Mouse (Mus musculus): ENCODE measurements at regions not wholly inside any gene's neighbourhood (a gene's known extent, or its start where the extent isn't known, plus 50 kb on each side); places are given as distances from the start of the nearest gene placed in this dataset.

DNA sequence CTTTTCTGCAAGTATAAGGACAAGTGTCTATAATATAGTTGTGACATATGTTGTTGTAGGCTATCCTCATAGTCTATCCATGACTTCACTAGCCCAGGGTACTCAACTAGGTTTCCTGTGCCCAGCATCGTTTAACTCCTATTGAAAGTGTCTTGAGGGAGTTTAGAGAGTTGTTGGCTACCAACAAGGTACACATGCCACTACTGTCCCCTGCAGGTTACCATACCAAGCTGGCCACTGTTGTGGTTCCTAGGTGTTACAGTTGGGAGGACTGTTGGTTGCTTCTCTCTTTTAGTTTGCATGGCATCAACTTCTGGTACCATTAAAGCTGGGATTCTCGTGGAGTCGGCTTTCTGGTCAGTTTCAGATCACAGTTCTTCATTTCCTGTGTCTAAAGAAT lies 990.7 kb downstream of the Pdha2 start:
- no peaks in the 10 kb centered on the region for H3K27me3 ChIP-seq (replicated peaks)
- no peak overlapping the region for H3K9ac ChIP-seq (ENCODE audit: insufficient read depth, low read depth)
- H3K4me1 ChIP-seq (ENCODE audit: control insufficient read depth in 1 of 2, insufficient read depth in 2 of 2), result peaks cover 0 to 3% of the 10 kb centered on the region in 2 experiments; a peak in 2 of 4 replicates
- no peaks in the 10 kb centered on the region for H3K79me2 ChIP-seq (replicated peaks; ENCODE audit: control insufficient read depth, extremely low read depth, insufficient read depth, poor library complexity, severe bottlenecking)
- dilution Hi-C loops (cut with MboI; ENCODE audit: extremely low pct_ligation_motif_present, extremely low pct_unique_long_range_greater_than_20kb, low sequenced_read_pairs), result no loop called here
- no peak for TF ChIP-seq E2F4 (IDR thresholded peaks at IDR 0.05; ENCODE audit: insufficient replicate concordance, low read depth, low read length)
- no peak for TF ChIP-seq ZKSCAN1 (IDR thresholded peaks at IDR 0.05; ENCODE audit: borderline replicate concordance, low read depth, low read length)
- TF ChIP-seq ETS1 (conservative IDR thresholded peaks at IDR 0.05; ENCODE audit: low read depth, low read length), result no peak
- 0 out of 2 replicates have a peak, but pooled peaks have one; percentile 36 for TF ChIP-seq ZC3H11A (IDR thresholded peaks at IDR 0.05; ENCODE audit: low read depth, low read length)
- TF ChIP-seq RAD21 (IDR thresholded peaks at IDR 0.05; ENCODE audit: low read depth, low read length), result peak; percentile 74
- TF ChIP-seq CTCF (conservative IDR thresholded peaks at IDR 0.05 in 1 of 2, IDR thresholded peaks at IDR 0.05 in 1 of 2; ENCODE audit: low read depth in 2 of 2, low read length in 2 of 2), result peak; percentile 10 to 68; a peak in 2 of 4 replicates
- peak; percentile 77 for TF ChIP-seq SMC3 (IDR thresholded peaks at IDR 0.05; ENCODE audit: low read depth, low read length)
- H3K36me3 ChIP-seq (replicated peaks in 1 of 2; ENCODE audit: control insufficient read depth in 1 of 2, insufficient read depth in 1 of 2, low read length in 1 of 2), result no peaks in the 10 kb centered on the region
- no peak overlapping the region for H3K27ac ChIP-seq (ENCODE audit: insufficient read depth, low read depth)
- in situ Hi-C loops (cut with MboI; ENCODE audit: low pct_ligation_motif_present, low pct_unique_long_range_greater_than_20kb, low sequenced_read_pairs), result no loop called here
- no peaks in the 10 kb centered on the region for H3K9me3 ChIP-seq (replicated peaks; ENCODE audit: low read length)
- no peak for DNase-seq (ENCODE audit: extremely low read depth)
- no peak overlapping the region for H3K4me3 ChIP-seq (replicated peaks in 1 of 3; ENCODE audit: low read depth in 2 of 3, low read length in 2 of 3, poor library complexity in 1 of 3)
- H3K4me2 ChIP-seq (ENCODE audit: insufficient read depth, low read depth, poor library complexity, severe bottlenecking), result no peak overlapping the region

DNA sequence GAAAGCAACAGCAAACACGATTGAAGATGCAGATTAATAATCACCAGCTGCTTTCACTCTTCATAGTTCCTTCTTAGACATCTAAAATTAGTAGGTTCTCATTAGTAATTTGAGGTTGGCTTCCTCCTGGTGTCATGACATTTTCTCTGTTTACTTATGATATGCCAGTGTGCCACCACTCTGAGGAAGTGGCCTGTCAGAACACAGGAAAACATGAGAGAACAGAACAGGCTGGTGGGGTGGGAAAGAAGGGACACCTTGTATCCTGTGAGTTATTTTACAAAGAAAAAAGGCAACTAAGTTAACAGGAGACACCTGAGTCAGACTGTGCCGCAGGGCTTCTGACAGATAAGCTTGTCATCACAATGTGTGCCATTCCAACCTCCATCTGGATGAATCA lies 981.4 kb downstream of the Pdha2 start:
- H3K36me3 ChIP-seq (replicated peaks in 1 of 2; ENCODE audit: control insufficient read depth in 1 of 2, insufficient read depth in 1 of 2, low read length in 1 of 2), result no peaks in the 10 kb centered on the region
- H3K79me2 ChIP-seq (replicated peaks; ENCODE audit: control insufficient read depth, extremely low read depth, insufficient read depth, poor library complexity, severe bottlenecking), result no peaks in the 10 kb centered on the region
- DNase-seq (ENCODE audit: extremely low read depth), result no peak
- H3K27me3 ChIP-seq (replicated peaks), result no peaks in the 10 kb centered on the region
- no peak overlapping the region for H3K4me2 ChIP-seq (ENCODE audit: insufficient read depth, low read depth, poor library complexity, severe bottlenecking)
- H3K27ac ChIP-seq (ENCODE audit: insufficient read depth, low read depth), result no peak overlapping the region
- TF ChIP-seq SIN3A (IDR thresholded peaks at IDR 0.05; ENCODE audit: low read length) (no peak), HCFC1 (IDR thresholded peaks at IDR 0.05; ENCODE audit: low read depth, low read length) (no peak), CHD1 (IDR thresholded peaks at IDR 0.05; ENCODE audit: low read depth, low read length) (no peak), KAT2A (IDR thresholded peaks at IDR 0.05; ENCODE audit: insufficient replicate concordance, low read length) (no peak), CTCF (conservative IDR thresholded peaks at IDR 0.05 in 1 of 2, IDR thresholded peaks at IDR 0.05 in 1 of 2; ENCODE audit: low read depth in 2 of 2, low read length in 2 of 2) (no peak), BHLHE40 (IDR thresholded peaks at IDR 0.05; ENCODE audit: low read depth, low read length) (no peak), TBP (conservative IDR thresholded peaks at IDR 0.05; ENCODE audit: low read depth, low read length) (no peak), UBTF (IDR thresholded peaks at IDR 0.05; ENCODE audit: low read depth, low read length) (no peak), ELF1 (IDR thresholded peaks at IDR 0.05; ENCODE audit: low read depth, low read length) (no peak), ZKSCAN1 (IDR thresholded peaks at IDR 0.05; ENCODE audit: borderline replicate concordance, low read depth, low read length) (no peak), MAX (IDR thresholded peaks at IDR 0.05; ENCODE audit: low read length) (no peak), ZNF384 (IDR thresholded peaks at IDR 0.05; ENCODE audit: low read depth, low read length) (no peak), ETS1 (conservative IDR thresholded peaks at IDR 0.05; ENCODE audit: low read depth, low read length) (no peak), MAFK (IDR thresholded peaks at IDR 0.05; ENCODE audit: insufficient replicate concordance, low read length) (no peak), SMC3 (IDR thresholded peaks at IDR 0.05; ENCODE audit: low read depth, low read length) (no peak), RAD21 (IDR thresholded peaks at IDR 0.05; ENCODE audit: low read depth, low read length) (no peak), POLR2AphosphoS2 (IDR thresholded peaks at IDR 0.05; ENCODE audit: low read depth, low read length) (no peak)
- H3K9ac ChIP-seq (ENCODE audit: insufficient read depth, low read depth), result no peak overlapping the region
- in situ Hi-C loops (cut with MboI; ENCODE audit: low pct_ligation_motif_present, low pct_unique_long_range_greater_than_20kb, low sequenced_read_pairs), result no loop called here
- peaks cover 3 to 11% of the 10 kb centered on the region in 2 experiments; a peak in 3 of 4 replicates for H3K4me1 ChIP-seq (ENCODE audit: control insufficient read depth in 1 of 2, insufficient read depth in 2 of 2)
- dilution Hi-C loops (cut with MboI; ENCODE audit: extremely low pct_ligation_motif_present, extremely low pct_unique_long_range_greater_than_20kb, low sequenced_read_pairs), result no loop called here
- no peaks in the 10 kb centered on the region for H3K9me3 ChIP-seq (replicated peaks; ENCODE audit: low read length)
- H3K4me3 ChIP-seq (replicated peaks in 1 of 3; ENCODE audit: low read depth in 2 of 3, low read length in 2 of 3, poor library complexity in 1 of 3), result no peak overlapping the region

All from CH12.LX (cell line).